Mouse (Mus musculus): ENCODE results near the gene AI467606. TPM values are rescaled to one million over a fixed set of nuclear protein-coding genes. Genes with fewer than 3 reads are reported as not detected.

Gene AI467606
- total RNA-seq, 2 experiments from 2014 or later, result 0.92 to 1.1 TPM

DNA sequence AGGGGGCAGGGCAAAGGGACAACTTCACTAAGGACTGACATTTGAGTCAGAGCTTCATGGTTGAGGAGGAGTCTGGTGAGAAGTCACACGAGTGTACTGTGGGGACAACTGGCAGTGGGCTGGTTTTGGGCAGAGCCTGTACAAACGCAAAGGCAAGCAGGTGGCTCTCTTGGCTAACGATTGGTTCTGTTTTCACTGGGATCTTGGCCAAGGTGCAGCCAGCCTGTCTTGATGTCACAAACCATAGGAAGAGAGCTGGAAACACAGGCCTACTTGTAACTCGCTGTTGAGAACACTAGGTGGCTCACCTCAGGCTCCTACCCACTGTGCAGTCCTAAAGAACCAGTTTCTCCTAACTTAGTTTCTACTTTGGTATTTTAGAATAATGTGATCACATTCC is 38.5 kb downstream of the AI467606 start:
- DNase-seq, result peak; percentile 55 to 68

DNA sequence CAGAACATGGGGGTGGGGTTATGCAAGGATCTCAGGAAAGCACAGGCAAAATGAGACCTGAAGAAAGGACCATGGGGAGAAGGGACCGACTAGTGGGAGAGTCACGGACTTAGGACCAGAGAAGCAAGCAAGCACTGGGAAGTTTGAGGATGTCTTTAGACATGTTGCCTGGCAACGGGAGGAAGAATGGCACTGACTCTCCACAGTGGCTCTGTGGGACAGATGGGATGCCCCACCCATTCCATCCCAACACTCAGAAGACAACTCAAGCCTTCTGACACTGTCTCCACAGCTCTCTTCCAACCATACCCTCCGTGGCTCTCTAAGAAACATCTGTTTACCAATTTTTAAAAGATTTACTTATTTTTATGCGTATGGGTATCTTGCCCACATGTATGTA is 42.0 kb downstream of the AI467606 start:
- no peak for DNase-seq

DNA sequence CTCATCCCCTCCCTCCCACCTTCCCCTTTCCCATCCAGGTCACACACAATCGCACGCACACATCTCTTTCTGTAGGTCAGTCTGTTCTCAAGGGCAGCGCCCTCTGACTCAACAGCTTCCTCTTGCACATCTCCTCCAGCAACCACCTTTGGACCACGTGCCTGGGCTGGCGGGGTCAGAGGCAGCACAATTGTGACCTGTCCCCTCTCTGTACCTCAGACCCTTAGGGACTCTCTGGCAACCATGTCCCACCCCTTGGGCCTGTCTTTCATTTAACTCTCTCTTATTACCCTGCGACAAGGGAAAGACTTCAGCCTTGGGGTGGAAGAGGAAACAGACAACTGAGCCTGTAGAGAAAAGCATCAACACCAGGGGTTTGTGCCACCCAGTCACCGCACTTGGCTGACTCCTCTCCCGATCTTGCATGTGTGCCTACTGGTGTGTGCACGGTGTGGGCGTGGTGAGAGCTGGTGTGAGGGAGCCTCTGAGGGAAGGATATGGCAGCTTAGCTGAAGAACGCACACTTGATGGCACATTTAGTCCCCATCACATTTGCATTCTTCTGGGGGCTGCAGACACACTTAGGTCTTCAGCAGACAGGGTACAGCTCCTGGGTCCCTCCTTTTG is 43.8 kb downstream of the AI467606 start:
- no peak for DNase-seq

DNA sequence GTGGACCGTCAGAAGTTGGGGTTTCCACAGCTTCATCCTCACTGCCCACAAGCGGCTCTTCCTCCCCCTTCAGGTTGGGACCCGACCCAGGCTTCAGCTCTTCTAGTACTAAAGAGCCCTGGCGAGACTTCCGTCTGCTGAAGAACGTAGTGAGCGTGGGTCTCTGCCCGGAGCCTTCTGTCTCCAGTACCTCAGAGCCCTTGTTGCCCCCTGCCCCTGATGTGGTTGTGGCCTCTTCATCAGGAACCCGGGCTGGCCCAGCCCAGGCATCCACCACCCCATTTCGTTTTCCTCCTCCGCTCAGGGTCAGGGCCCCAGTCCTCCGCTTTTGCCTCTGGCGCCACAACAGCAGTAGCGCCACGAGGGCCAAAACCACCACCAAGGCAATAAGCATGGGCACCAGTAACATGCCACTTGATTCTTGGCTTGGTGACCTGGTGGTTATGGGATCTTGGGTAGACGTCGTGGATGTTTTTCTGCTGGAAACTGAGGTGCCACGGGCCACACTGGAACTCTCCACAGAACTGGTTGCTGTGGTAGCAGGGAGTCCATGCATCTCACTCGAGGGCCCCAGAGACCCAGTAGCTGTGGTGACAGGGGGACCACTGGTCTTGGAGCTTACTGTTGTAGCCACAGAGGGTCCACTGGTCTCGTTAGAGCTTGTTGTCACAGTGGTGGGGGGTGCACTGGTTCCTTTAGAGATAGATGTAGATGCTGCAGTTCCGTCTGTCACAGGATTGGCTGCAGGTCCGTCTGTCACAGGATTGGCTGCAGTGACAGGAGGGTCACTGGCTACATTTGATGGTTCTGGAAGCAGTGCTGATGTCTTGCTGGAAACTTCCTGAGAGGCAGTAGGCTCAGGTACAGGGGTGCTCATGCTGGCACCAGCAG is 45.3 kb downstream of the AI467606 start:
- no peak for DNase-seq

DNA sequence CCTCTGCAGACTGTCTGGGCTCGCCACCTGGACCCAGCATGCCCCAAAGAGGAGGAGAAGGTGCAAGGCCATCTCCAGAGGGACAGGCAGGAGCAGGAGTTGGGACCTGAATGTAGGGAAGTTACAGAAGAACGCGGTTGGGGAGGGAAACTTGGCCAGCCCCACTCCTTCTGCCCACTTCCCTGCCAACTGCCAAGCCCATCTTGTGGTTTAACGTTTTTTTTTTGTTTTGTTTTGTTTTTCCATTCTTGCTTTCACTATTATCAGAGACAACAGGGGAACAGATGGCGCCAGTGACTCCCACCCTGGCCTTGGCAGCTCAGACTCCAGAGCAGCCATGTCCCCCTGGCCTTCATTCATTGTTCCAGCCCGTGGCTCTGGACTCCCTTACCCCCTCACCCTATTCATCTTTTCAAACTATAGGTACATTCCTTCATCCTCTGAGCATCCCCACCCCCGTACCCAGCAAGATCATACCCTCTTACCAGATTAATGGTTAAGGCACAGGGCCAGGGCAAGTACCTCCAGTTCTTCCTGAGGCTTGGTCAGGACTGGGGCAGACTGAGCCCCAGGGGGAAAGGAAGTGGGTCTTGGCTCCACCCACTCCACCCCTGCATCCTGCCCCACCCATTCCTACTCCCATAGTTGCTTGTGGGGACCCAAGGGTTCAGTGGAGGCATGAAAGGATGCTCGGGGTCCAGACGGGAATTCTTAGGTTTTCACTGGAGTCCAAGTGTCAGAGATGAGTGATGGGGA is 46.3 kb downstream of the AI467606 start, which contains the start of gene Spn:
Spn (minus strand) TSS at position 562 of the 756 bp plus-strand sequence.
- DNase-seq, result no peak

DNA sequence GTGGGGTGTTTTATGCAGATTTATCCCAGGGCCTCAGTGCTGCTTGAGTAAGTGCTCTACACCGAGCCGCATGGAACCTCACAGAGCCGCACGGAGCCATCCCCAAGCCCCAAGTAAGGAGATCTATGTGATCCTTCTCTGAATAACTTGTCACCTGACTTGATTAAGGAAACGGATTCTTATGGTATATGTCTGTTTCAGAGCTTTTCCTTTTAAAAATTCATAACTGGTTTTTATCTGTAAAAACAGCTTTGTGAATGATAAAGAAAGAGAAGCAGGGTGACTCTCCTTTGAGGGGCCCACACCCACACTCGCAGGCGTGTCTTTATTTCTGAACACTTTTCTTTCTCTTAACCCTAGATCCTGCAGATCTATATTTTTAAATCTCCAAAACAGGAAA is 47.9 kb downstream of the AI467606 start:
- no peak for DNase-seq

DNA sequence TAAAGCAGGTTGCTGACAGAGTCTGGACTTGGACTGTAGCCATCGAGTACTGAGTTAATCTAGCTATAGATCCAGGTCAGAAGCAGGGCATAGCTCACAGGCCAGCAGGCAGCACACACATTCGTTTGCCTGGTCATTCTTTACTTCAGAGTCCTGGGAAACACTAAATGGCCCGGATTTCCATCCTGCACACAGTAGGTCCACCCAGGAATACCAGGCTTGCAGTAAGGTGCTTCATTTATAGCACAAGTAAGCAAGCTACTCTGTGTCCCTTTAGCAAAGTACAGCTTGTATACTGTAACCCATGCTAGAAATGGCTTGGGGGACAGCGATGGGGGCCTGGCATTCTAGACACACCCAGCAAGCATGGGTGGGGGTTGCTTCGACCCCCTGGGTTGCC is 48.4 kb downstream of the AI467606 start:
- DNase-seq, result no peak

DNA sequence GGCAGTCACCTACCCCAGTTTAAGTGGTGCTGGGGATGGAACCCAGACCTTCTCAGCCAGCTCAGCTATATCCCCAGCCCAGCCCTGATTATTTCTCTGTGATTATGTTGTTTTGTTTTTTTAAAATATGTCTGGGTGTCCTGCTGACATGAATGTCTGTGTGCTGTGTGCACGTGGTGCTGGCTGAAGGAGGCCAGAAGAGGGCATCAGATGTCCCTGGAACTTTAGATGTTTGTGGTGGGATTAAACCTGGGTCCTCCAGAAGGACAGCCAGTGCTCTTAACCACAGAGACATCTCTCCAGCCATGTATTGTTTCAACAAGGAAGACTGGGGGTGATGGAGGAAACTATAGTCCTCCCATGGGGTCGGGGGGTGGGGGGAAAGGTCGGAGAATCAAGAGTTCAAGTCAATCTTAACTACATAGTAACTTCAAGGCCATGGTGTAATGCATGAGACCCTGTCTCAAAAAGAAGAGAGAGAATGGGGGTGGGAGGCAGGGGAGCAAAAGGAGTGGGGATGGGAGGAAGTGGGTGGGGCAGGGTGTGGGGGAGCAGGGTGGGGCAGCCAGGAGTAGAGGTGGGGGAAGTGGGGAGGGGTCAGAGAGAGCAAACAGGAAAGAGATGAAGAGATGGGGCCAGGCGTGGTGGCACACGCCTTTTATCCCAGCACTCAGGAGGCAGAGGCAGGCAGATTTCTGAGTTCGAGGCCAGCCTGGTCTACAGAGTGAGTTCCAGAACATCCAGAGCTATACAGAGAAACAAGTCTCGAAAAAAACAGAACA is 49.7 kb downstream of the AI467606 start:
- no peak for DNase-seq

DNA sequence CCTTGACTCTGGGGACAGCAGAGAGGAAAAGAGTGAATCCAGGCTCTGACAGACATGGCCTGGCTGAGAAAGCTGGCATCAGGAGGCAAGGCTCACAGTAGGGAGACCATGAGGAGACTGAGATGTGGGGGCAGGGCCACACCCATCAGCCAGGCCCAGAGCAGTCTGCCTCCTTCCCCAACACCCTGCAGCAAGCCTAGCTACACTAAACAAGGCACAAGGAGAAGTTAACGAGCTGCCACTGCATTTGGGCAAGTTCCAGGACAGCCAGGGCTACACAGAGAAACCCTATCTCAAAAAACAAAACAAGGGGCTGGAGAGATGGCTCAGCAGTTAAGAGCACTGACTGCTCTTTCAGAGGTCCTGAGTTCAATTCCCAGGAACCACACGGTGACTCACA is 51.1 kb downstream of the AI467606 start:
- DNase-seq, result no peak

DNA sequence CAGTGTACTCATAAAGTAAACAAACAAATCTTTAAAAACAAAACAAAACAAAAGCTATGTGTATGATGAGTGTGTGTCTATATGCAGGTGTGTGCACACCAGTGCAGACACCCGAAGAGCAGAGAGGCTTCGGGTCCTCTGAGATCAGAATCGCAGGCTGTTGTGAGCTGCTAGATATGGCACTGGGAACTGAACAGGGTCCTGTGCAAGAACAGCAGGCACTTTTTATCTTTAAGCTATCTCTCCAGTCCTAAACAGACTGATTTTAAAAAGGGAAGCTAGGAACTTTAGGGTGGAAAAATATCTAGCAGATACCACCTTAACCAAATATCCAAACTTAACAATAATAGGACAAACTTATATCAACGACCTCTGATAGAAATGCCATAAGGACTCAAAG is 51.5 kb downstream of the AI467606 start:
- DNase-seq, result no peak

Small RNA genes within 50 kb of the gene (microRNA-seq; reads per million reads assigned to microRNA genes)
- 0 reads per million in 2 experiments for gene Gm44343

Other genes with a start within 250 kb of the AI467606 start
- gene Doc2a, start 243.9 kb upstream of the AI467606 start, total RNA-seq (2021), result 10 to 100 TPM; 16.1 to 17.7 TPM
- 10 to 100 TPM; 29.5 to 32.0 TPM for gene Hirip3, start 229.4 kb upstream of the AI467606 start, total RNA-seq (2021)
- gene Ino80e, start 229.0 kb upstream of the AI467606 start, total RNA-seq (2021), result 10 to 100 TPM; 53.5 to 56.0 TPM
- 100 to 1,000 TPM; 151 to 165 TPM for gene Taok2, start 206.7 kb upstream of the AI467606 start, total RNA-seq (2021)
- 10 to 100 TPM; 23.2 to 23.8 TPM for gene Tmem219, start 168.4 kb upstream of the AI467606 start, total RNA-seq (2021)
- gene Kctd13, start 162.5 kb upstream of the AI467606 start, total RNA-seq (2021), result 100 to 1,000 TPM; 161 to 171 TPM
- gene Asphd1, start 141.8 kb upstream of the AI467606 start, total RNA-seq (2021), result 10 to 100 TPM; 34.1 to 35.4 TPM
- gene Sez6l2, start 140.8 kb upstream of the AI467606 start, total RNA-seq (2021), result 100 to 1,000 TPM; 427 to 447 TPM
- gene Cdipt, start 115.4 kb upstream of the AI467606 start, total RNA-seq (2021), result 100 to 1,000 TPM; 159 to 164 TPM
- under 1 TPM in 1 of 2 experiments, not detected in 1; 0.35 TPM for gene Cdiptos, start 115.3 kb upstream of the AI467606 start, total RNA-seq (2021)
- gene Mvp, start 76.7 kb upstream of the AI467606 start, total RNA-seq (2021), result 1 to 10 TPM; 7.2 to 8.4 TPM
- under 1 TPM in 1 of 2 experiments, not detected in 1; 0.90 TPM for gene Pagr1b, start 74.9 kb upstream of the AI467606 start, total RNA-seq (2021)
- 10 to 100 TPM; 10.4 to 16.2 TPM for gene Pagr1a, start 74.0 kb upstream of the AI467606 start, total RNA-seq (2021)
- gene Gm42742, start 70.3 kb upstream of the AI467606 start, total RNA-seq (2021), result 10 to 100 TPM; 68.6 to 82.2 TPM
- 100 to 1,000 TPM; 229 to 233 TPM for gene Prrt2, start 70.1 kb upstream of the AI467606 start, total RNA-seq (2021)
- 100 to 1,000 TPM; 258 to 261 TPM for gene Maz, start 64.3 kb upstream of the AI467606 start, total RNA-seq (2021)
- gene Kif22, start 48.9 kb upstream of the AI467606 start, total RNA-seq (2021), result 1 to 10 TPM; 6.9 to 7.3 TPM
- not detected for gene Zg16, start 4.0 kb upstream of the AI467606 start, total RNA-seq (2021)
- under 1 TPM; 0.32 to 0.66 TPM for gene Qprt, start 30.9 kb downstream of the AI467606 start, total RNA-seq (2021)
- gene Spn, start 46.5 kb downstream of the AI467606 start, total RNA-seq (2021), result under 1 TPM; 0.50 to 0.73 TPM
- 10 to 100 TPM; 93.9 to 95.1 TPM for gene Cd2bp2, start 104.7 kb downstream of the AI467606 start, total RNA-seq (2021)
- 100 to 1,000 TPM; 107 to 108 TPM for gene Tbc1d10b, start 117.1 kb downstream of the AI467606 start, total RNA-seq (2021)
- gene Mylpf, start 117.5 kb downstream of the AI467606 start, total RNA-seq (2021), result 1 to 10 TPM in 1 of 2 experiments, not detected in 1; 1.1 TPM
- gene Zfp553, start 141.7 kb downstream of the AI467606 start, total RNA-seq (2021), result 10 to 100 TPM; 21.0 TPM
- gene Sept1, start 141.8 kb downstream of the AI467606 start, total RNA-seq (2021), result 1 to 10 TPM; 5.2 to 5.4 TPM
- 10 to 100 TPM; 69.3 to 74.9 TPM for gene Zfp771, start 152.9 kb downstream of the AI467606 start, total RNA-seq (2021)
- 10 to 100 TPM; 21.0 to 21.9 TPM for gene Dctpp1, start 169.3 kb downstream of the AI467606 start, total RNA-seq (2021)
- 10 to 100 TPM; 36.1 to 37.2 TPM for gene Sephs2, start 182.7 kb downstream of the AI467606 start, total RNA-seq (2021)
- under 1 TPM; 0.10 to 0.35 TPM for gene Itgal, start 204.9 kb downstream of the AI467606 start, total RNA-seq (2021)

Data from layer of hippocampus, postnatal 36 days (tissue).